Mouse (Mus musculus): ENCODE results near the gene Csrp1.
A peak's percentile ranks its signal among the peaks of the same experiment; 100 is the strongest.

The Csrp1 gene

DNA sequence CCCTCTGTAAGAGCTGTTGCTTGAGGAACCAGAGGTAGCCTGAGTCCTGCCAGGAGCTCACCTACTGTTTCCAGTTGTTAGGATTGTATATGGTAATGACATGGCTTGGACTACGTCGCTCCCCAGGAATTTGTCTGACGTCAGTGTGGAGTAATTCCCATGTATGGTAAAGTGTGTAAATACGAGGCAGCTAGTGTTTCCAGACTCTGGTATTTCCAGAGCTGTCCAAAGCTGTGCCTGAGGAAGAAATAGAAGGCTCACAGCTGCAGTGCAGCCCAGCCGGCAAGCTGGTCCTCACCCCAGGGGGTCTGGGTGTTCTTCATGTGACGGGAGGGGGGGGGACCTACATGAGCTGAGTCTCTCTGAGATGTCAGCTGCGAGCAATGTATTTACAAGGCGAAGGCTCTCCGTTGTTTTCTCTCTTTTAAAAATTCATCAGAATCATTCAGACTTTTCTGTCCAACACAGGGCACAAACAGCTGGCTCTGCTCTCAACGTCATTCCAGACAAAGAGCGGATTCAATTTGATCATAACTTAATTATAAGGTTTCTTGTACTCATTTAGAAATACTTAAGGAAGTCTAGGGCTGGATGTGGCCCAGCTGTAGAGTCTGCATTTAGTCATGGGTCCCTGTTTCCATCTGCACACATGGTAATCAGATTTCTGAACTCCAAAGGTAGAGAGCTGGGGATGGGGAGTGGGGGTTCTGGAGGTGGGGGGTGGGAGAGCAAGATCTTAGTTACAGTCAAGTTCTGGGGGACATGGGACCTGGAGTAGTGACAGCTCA is 12.2 kb downstream of the Csrp1 start:
- DNase-seq (ENCODE audit: low read depth, low spot score) = peak; percentile 67

DNA sequence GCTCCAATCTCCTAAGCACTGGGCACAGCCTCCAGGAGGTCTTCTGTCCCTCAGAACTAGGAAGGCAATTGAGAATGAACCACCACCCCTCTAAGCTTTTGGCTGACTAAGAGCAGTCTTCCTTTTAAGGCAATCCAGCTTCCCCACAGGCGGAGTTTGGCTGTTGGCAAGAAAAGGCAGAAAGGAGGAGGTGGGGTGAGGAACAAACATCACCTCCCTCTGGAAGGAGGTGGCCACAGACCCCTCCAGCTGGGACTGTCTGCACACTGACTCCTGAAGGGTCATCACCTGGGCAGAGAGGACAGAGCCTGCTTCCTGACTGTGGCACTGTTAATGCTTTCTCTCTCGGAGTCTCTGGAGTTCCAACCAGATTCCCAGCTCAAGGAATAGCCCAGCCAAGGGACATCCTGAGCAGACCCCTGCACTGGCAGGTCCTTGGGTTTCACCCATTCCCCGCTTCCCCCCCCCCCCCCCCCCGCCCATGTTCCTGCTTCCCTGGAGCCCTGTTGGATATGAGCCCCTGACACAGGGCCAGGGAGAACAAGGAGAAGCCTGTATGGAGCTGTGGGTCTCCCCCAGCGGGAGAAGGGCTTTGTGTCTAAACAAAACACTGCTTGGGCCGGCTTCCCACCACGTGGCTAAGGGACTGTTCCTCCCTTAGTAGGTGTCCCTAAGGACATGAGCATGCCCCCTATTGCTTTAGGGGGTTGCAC is 14.5 kb downstream of the Csrp1 start:
- DNase-seq (ENCODE audit: low read depth, low spot score) = no peak

DNA sequence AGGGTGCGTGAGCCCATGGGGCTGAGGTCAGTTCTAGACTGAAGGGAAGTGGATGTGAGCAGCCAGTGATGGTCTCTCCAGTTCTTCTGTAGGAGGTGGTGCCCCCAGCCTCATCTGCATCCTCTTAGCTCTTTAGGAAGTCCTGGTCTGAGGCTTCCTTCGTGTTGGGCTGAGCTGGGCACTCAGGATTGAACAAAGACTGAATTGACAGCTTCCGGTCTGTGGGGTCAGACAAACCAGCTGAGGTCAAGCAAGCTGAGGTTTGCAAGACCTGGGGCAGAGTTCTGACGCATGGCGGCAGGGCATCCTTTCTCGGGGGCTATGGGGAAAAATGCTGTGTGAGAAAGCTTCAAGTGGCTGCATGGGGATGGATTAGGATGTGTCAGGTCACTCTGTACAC is 15.6 kb downstream of the Csrp1 start:
- DNase-seq (ENCODE audit: low read depth, low spot score) = no peak

DNA sequence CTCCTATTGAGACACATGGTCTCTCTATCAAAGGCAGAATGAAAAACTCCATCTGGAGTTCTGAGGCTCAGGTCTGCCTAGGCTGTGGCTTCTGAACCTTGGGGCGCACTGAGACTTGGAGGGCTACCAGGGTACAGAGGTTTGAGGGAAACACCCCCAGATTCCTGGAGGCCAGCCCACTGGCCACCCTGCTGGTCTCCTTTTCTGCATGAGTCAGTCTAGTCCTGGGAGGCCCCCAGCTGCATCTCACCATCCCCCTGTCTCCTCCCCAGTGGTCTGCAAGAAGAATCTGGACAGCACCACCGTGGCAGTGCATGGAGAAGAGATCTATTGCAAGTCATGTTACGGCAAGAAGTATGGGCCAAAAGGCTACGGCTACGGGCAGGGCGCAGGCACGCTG is 25.1 kb downstream of the Csrp1 start:
- no peak for DNase-seq (ENCODE audit: low read depth, low spot score)

DNA sequence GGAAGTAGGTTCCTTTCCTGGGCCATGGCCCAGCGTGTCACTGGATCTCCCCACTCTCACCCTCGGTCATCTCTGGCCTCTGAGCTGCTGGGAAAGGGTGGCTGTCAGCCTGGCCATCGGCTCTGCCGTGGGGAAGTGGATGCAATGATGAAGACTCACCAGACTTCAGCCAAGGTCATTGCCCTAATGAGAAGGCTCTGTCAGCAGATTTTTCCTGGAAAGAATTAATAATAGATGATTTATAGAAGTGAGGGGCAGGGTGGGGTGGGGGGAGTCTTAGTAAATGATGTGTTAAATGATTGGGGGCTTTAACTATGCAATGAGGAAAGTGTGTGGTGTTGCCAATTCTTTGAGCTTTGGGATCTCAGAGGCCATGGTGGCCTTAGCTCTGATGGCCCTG is 26.4 kb downstream of the Csrp1 start:
- no peak for DNase-seq (ENCODE audit: low read depth, low spot score)

DNA sequence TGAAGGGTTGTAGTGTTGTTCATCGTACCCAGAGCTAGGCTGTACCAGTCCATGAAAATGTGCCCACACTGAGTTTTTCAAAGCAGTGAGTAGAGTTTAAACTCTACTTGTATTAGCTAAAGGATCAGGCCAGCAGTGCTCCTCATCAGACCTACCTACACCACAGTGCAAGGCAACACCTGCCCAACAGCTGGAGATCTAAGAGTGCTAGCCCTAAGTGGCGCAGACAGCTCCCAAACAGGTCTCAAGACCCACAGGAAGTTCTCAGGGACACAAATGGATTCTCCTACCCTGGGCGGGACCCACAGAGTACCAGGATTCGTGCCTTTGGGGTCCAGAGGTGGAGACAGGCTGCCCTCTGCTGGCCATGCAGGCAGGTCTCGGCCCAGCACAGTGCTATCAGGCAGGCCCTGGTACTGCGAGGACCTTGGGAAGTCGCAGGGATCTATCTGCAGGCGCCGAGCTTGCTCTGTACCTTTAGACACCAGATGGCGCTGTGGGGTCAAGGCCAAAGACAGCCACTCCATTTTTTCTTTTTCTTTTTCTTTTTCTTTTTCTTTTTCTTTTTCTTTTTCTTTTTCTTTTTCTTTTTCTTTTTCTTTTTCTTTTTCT is 33.0 kb downstream of the Csrp1 start:
- peak; percentile 99 for DNase-seq (ENCODE audit: low read depth, low spot score)

DNA sequence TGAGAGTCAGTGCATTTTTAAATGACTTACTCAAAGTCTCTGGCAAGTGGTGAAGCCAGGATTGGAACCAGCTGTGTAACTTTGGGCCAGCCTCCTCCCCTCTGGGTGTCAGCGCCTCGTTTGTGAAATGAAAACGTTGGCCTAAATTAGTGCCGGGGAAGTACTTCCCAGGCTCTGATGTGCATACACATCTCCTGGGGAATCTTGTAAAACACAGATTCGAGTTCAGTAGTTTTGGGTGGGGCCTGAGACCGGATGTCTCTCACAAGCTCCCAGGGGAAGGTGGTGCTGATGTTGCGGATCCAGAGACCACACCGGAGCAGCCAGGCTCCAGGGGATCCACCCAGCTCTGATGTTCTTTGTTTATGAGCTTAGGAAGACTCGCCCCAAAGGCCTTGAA is 35.4 kb downstream of the Csrp1 start:
- DNase-seq (ENCODE audit: low read depth, low spot score) = peak; percentile 76

DNA sequence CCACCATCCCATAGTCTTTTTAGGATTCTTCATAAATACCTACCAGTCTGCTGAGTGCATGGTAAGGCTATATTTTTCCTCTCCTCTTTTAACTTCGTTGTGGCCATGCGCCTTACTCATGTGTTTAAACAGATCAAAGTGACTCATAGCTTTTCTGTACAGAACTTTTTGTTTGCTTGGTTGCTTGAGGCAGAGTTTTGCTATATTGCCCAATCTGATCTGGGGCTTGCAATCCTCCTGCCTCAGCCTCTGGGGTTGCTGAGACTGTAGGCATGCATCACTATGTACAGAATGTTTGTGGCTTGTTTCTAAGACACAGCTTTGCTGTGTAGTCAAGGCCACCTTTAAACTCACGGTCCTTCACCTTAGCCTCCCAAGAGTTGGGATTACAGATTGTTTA is 36.1 kb downstream of the Csrp1 start:
- no peak for DNase-seq (ENCODE audit: low read depth, low spot score)

DNA sequence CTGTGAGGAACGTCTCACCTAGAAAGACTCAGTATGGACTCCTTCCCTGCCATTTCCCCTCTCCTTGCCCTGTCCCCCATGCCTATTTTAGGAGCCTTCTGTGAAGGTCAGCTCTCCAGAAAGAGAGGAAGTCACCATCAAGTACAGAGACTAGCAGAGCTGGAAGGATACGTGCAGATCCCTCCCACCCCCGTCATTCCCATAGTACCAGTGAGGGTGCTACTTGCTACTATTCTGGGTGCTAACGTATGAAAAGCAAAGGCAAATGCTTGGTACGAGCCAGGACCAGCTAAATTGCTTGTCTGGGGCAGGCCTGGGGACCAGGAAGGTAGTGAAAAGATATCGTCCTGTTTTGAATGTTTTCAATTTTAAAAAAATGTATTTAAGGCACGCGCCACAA is 37.4 kb downstream of the Csrp1 start:
- no peak for DNase-seq (ENCODE audit: low read depth, low spot score)

DNA sequence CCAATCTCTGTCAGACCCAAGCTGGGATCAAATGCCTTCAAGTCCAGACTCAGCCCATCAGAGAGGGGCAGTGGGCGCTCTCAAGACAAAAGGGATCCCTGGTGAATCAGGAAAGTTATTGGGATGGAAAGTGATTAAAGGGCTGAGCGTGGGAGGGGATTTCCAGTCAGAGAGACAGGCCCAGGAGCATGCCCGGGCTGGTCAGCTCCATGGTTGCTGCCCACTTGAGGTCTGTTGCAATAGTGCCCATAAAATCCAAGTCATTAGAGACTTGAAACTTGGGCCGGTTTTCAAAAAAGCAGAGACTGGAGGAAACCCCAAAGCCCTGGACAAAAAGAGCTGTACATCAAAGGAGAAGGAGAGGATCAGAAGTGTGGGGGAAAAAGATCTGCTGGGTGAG is 39.8 kb downstream of the Csrp1 start:
- no peak for DNase-seq (ENCODE audit: low read depth, low spot score)

DNA sequence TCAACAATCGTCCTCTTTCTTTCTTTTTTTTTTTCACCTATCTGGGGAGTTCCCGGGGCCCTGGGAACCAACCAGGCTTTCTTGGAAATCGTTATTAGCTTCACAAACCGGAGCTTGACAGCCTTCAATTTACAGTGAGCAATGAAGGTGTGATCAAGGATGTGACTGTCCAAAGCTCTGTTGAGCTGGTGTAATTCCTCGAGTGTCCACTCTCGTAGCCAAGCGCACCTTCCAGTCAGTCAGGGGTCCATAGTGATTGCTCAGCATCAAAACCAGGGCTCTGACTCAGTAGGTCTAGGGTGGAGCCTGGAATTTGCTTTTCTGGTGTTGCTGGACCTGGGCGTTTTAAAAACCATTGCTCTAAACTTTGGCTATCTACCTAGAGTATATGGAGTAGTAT is 40.4 kb downstream of the Csrp1 start:
- peak; percentile 89 for DNase-seq (ENCODE audit: low read depth, low spot score)

DNA sequence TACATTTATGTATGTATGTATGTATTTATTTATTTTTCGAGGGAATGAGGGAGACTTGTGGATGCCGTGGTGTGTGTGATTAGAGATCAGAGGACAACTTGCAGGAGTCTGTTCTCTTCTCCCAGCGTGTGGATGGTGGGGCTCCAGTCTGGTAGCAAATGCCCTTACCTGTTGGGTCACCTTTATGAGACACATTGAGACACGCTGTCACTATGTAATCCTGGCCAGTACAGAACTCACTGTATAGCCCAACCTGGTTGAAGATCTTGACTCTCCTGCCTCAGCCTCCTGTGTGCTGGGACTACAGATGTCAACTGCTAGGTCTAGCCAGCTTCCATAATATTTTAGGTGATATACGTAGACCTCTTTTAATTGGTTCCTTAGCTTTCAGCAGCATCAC is 41.9 kb downstream of the Csrp1 start:
- DNase-seq (ENCODE audit: low read depth, low spot score) = no peak

DNA sequence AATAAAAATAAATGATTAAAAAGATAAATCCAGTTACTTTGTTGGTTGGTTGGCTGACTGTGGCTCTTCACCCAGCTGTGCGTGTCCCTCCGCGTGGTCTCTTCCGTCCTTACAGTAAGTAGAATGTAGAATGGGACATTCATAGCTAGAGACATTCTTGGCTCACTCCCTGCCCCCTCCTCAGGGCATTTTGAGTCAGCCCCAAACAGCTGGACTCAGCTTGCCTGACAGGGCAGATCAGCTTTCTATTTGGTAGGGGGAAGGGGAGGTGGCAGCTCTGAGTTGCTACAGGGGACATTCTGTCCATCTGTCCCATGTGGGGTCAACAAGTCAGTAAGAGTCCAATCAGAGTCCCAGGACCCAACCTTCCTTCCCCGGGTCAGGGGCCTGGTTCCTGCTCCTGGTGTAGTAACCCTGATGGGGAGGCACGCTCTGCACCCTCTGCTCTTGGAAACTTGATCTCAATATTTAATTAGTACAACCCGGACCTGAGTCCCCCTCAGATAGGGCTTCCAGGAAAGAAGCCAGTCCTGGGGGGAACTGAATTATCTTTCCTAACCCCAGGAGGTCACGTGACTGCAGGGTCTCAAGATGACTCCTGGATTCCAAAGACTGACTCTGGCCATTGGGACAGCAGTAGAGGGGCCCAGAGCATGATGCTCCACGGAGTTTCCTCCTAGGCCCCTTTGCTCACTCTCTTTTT is 43.8 kb downstream of the Csrp1 start:
- no peak for DNase-seq (ENCODE audit: low read depth, low spot score)

DNA sequence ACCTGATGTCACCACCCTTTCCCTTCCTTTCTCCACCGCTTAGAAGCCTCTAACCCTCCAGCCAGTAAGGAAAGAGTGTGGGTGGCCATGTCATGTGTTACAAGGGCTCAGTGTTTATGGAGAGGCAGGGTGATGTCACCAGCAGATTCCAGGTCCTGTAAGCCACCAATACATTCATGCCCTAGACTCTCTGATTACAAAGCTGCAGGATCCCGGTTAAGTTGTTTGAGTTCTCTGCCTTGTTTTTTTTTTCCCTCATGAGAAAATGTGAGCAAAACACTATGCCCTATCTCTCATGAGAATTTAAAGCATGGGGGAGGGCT is 44.3 kb downstream of the Csrp1 start:
- no peak for DNase-seq (ENCODE audit: low read depth, low spot score)

DNA sequence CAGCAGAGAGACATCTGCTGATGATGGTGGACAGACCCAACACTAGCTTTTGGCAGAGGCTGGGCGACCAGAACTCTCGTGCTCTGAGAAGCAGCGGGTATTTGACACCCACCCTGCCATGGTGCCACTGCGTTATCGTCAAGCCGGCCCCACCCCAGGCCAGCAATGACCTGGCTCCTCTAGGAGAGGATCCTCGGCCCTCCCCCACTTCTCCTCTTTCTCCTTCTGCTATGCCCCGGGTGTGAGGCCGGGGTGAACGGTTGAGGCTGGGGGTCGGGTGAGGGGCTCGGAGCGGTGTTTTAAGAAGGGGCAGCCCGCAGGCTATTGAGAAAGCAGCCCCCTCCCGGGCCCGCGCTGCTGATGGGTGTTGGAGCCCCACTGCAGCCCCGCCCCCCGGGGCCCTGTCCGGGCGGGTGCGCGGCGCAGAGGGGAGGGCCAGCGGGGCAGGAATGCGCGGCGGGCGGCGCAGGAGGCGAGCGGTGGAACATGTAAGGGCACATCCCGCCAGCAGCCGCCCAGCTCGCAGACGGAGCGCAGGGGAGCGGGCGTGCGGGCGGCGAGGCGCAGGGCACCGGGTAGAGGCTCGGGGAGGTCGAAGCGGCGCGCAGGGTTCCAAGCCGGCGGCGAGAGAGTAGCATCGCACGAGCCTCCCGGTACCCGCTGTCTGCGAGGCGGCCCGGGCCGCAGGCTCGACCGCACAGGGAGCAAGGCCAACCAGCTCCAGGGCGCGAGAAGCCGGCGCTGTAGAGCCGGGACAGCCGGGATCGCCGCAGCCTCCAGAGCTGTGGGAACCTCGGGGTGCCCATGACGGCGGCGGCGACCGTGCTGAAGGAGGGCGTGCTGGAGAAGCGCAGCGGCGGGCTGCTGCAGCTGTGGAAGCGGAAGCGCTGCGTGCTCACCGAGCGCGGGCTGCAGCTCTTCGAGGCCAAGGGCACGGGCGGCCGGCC is 46.1 kb downstream of the Csrp1 start, which contains the start of gene Phlda3:
Gene Phlda3, plus strand, starts transcription at position 475 of the 947 bp plus-strand sequence.
- DNase-seq (ENCODE audit: low read depth, low spot score) = peak; percentile 73

DNA sequence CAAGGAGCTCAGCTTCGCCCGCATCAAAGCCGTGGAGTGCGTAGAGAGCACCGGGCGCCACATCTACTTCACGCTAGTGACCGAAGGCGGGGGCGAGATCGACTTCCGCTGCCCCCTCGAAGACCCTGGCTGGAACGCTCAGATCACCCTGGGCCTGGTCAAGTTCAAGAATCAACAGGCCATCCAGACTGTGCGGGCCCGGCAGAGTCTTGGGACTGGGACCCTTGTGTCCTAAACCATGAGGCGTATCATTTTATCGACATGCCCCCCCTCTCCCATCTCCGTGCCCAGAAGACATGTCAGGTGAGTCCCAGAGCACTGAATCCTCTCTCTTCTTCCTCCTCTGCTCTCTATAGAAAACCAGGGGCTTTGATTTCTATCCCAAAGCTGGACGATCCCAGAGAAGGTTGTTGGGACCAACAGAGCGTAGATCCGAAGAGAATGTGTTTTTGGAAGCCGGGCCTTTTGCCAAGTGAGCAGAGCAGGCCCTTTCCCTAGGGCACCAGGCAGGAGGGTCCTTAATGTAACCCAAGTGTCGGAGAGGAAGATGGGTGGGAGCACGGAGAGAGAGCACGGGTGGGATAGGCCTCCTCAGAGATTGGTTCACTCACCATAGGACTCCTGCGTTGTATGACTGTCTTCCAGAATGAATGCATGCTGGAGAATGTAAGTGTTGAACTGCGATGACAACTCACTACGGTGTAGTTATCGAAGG is 46.9 kb downstream of the Csrp1 start:
- no peak for DNase-seq (ENCODE audit: low read depth, low spot score)

DNA sequence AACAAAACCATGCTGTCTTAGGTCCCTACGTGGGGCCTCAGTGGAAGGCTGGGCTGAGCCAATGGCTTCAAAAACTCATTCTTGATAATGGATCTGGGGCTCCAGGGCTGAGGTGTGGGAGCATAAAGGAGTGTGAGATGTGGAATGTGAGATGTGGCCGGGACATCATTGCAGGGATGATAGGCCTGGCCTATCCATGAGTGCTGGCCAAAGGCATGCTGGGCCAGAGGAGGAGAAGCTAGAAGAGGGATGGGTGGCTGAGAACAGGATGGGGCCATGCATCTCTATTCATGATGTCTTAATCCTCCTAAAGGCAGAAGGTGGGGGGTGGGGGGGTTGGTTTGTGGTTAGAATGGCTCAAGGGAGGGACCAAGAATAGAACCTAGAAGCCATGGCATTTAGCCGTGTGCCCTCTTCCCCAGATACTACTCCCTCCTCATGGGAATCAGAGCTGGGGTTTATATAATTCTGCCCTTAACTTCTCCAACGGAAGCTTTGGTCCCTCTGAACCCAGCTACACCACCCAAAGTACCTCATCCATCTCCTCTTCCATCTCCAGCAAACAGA is 47.5 kb downstream of the Csrp1 start:
- no peak for DNase-seq (ENCODE audit: low read depth, low spot score)

DNA sequence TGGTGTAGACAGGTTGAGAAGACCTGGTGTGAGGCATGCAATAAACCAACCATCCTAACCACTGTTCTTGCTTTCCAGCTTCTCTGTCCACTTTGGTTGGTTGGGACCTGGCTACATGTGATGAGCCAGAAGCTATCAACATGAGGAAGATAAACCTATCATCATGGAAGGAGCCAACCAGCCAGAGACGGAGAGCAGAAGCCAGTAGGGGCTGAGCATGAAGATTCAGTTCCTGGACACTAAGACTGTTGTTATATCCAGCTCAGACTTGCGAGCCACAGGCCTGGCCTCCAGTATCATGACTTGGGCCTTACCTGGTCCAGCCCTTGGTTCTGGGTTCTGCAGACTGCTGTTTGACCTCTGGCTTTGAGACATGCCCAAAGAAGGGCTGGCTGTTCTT is 48.5 kb downstream of the Csrp1 start:
- DNase-seq (ENCODE audit: low read depth, low spot score) = no peak

DNA sequence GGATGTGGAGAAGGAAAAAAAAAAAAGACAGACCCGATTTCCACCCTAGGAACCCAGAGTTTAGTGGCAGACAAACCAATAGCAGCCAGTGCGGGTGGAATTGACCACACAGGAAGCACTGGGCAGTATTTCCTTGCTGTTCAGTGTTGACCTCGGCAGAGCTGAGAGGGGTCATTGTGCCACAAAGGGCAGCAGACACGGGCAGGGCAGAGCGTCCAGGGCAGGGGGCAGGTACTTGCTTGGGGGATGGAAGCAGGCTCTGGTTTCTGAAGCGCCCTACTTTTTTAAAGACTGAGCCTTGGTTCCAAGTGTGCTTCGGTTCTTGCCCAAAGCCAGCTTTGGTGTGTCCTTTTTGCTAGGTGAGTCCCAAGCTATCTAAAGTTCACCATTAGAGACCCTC is 50.4 kb downstream of the Csrp1 start:
- no peak for DNase-seq (ENCODE audit: low read depth, low spot score)

DNA sequence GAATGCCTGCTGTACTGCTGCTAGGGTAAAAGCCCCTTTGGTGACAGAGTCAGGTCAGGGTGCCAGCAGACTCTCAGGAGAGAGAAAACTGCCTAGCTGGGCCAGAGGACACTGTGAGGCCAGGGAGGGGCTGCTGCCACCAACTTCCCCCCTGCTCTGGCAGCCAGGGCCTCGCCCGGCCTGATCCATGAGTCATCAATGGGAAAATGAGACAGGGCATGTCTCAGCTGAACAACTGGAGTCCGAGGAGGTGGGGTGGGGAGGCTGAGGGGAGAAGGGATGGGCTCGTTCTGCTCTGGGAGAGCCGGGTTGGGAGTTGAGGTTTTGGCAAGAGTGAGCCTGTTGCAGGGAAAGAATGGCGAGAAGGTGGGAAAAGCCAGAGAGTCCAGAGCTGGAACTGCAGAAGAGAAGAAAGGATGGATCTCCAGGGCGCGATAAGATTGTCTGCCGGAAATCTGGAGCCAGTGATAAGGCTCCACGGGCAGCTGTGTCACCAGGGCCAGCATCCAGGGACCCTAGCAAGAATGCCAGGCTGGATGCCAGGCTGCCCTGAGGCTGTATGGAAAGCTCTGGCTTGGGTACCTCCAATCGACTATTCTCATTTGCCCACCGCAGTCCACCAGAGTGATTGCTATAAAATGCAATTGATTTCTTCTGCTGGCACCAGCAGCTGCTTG is 51.2 kb downstream of the Csrp1 start:
- no peak for DNase-seq (ENCODE audit: low read depth, low spot score)
